Mouse (Mus musculus) embryo, embryonic 11.5 days (tissue): ENCODE data around the gene Ntng1.

Experiments
- DNase-seq: peaks from one replicate; pipeline ENCODE4 v3.0.0-alpha.2; 2012; ENCODE audit warnings: low read depth, low spot score

Ntng1 gene

DNA sequence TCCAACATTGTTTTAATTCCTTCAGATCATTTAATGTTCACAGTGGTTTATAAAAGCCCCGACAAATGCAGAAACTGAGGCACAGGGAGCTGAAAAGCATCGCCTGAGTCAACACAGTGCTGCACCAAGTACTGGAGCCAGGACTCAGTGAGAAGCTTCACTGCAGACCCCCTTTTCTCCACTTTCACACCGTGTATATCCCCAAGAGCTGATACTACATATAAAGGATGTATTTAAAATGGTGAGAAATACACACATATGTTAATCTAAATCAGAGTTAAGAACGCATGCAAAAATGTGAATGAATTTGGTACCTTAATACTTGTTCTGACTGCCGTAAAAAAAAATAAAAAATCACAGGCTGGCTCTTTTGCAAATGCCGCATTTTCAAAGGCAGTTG, 88.4 kb downstream of the Ntng1 start:
- no peak for DNase-seq

DNA sequence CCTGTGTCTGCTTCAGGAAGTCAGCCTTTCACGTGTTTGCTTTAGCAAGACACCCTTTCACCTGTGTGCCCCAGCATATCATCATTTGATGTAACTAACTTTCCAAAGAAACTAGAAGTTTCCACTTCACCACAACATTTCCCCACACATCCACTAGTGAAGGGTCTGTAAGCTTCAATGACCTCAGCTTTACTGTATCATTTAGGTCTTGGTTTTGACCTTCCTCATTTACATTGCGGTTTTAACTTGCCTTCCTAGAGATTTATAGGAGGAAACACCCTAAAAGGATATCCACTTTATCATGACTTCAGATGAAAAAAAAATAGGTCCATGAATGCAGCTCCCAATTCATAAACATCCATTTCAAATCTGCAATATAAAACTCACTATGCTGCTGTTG, 89.7 kb downstream of the Ntng1 start:
- no peak for DNase-seq

DNA sequence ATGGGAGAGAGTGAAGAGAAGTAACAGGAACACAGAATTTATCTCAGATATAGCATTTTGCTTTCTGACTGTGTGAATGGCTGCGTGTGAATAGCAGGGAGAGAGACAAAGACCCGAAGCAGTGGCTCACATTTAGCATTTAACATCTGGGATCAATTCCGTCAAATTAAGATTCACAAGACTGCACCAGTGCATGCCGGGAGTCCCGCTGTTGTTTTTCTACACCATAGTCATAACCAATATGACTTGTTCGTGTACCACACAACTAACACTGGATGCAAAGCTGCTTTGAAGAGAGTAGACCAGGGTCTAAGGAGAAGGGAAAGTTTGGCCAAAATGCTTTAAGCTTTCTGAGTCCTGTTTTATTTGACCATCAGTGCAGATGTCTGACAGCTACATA, 95.7 kb downstream of the Ntng1 start:
- DNase-seq: no peak

DNA sequence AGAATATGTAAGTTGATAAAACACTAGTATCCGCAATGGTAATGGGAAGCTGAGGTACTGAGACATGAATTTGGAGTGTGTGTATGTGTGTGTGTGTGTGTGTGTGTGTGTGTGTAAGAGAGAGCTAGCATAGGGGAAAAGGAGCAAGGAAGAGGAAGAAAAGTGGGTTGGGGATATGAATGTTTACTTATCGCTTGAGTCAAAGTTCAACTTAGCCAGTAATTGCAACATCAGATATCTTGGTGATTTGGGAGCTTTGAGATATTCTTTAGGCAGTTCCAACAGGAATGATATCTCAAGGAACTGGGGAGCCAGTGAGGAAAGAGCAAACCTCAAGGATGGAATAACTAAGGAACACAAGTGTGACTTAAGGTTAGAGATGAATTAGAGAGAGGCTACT, 97.1 kb downstream of the Ntng1 start:
- DNase-seq: no peak

DNA sequence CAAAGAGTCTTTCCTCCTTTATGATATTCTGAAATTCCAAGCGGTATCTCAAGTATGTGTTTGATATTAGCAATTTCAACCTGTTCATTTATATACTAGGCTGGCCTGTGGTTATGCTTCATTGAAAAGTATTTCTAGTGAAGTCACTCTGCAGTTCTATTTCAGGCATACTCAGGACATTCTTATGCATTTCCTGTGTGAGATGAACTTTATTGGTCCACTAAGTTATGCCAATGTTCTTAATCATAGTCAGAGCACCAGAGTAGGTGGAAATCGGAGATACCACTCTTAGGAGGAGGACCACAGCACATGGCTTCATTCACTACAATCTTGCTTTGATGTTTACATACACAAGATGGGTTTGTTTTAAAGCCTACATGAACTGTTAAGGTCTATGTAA, 99.6 kb downstream of the Ntng1 start:
- DNase-seq: no peak

DNA sequence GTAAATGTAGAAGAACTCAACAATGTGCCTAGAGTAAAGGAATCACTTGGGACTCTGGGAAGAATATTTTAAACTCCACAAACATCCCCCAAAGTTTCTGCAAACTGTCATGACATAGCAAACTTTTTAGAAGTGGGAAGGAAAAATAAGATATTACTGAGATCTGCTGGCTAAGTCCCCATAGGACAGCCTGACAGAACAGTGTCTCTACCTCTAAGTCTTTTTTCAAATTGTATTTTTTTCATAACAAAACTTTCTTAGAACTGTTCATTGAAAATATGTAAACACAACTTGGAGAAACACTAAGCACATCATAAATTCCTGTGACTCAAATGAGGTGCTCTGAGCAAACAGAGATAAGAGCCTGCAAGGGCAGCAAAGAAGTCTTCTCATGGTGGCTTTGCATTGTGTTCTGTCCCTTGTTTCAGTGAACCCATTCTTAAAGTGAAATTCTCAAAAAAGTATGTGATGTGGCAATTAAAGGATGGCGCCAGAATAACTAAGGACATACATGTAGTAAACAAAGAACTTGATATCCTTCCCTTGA, 100.1 kb downstream of the Ntng1 start:
- DNase-seq: no peak

DNA sequence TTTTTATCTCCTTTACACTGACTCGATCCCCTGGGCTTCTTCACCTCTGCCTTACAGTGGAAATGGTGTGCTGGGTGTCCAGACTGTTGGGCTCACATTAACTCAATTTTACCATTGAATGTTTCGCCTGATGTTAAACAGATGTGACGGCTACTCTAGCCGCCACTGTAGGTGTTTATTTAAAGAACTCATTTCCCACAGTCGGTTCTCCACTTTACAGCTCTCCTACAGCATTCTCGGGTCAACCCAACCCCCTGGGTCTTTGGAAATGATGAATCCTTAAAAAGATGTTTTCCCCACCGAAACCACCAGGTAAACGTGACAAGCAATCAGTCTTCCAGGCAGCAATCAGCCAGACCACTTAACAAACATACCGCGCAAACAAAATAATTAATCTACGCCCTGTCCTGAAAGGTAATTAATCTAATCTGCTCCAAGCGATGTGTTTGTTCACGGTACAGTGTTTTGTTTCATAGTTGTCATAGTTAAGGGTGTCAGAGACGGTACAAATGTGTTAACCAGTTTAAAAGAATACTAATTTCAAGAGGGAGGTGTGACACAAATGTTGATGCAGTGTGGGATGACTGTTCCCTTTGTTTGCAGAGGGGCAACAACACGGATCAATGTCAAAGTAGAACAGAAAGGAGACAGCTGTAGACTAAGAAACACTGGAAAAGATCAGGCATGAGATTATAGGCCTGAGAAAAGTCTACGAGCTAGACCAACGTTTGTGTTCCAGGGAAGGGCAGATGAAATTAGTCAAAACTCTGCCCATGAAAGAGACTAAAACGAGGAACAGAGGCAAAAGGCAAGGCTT, 120.8 kb downstream of the Ntng1 start:
- peak; percentile 23 for DNase-seq

DNA sequence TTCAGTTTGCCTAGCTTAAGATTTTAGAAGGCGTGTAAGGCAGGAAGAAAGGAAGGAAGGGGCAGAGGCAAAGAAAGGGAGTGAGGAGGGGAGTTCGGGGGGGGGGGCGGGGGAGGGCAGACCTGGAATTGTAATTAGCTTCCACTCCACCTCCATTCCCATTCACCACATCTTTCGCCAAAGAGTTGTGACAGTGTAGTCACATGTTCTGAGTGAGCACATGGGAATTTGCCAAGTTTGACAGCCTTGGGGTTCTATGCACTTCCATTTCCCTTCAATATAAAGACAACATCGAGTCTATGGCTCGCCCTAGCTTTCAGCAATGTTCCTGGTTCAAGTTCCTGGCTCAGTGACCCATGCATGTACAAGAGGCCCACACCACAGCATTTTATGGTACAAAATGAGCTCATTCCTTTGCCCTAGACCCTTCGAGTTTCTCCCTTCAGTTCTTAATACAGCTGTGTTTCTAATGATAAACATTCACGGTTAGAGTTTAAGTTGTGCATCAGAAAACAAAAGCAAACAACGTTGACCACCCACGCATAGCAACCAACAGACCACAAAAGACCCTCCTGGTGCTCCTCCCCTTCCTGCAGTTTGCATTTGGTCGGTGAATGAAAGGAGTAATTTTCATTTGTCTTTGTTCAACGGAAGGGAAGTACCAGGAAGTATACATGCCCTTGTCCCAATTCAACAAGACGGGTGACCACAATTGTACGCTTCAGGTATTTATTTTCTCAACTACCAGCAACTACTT, 132.8 kb downstream of the Ntng1 start:
- DNase-seq: no peak

DNA sequence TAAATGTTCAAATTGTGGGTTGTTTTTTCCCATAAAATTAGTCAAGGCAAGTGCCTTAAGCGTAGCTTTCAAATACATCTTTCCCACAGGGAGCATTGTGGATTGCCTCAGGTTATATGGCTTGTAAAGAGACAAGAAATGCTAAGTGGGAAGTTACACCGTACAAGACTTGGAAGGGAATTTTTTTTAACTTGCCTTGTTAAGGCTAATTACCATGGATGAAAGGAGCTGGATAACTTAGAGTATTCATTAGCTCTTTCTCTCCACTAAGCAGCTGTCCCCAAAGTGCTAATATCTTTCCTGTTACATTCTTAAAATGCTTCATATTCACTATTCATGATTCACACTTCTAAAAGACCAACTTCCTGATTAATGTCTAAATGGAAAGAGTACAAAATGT, 133.4 kb downstream of the Ntng1 start:
- no peak for DNase-seq

DNA sequence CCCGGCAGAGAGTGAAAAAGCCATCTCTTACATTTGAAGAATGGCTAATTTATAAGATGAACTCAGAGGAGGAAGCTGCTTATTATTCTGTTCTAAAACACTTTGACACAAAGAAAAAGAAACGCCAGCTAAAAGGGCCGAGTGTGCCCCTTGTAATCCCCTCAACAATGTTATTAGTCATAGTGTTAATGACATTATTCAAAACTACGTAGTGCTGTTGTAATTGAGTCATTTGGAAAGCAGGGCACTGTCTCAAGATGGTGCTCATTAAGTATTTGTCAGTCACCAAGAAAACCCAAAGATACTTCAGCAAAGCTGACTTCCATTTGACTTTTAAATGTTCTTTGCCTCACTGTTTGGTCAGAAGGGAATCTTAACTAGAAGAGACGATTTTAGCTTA, 143.5 kb downstream of the Ntng1 start:
- no peak for DNase-seq

DNA sequence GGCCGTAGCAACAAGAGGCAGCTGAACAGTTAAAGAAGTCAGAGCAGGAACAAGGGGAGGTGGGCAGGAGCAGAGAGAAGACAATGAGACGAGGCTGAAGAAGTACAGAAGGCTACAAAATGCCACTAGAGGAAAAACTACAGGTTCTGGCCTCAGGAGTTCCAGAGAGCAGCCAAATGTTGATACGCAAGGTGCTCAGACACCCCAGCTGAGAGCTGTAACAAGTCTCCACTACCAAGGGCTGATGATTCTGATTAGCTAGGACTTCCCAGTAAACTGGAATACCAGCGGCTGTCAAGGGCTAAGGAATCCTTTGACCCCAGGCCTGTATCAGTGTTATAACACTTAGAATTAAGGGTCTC, 148.2 kb downstream of the Ntng1 start:
- DNase-seq: no peak

DNA sequence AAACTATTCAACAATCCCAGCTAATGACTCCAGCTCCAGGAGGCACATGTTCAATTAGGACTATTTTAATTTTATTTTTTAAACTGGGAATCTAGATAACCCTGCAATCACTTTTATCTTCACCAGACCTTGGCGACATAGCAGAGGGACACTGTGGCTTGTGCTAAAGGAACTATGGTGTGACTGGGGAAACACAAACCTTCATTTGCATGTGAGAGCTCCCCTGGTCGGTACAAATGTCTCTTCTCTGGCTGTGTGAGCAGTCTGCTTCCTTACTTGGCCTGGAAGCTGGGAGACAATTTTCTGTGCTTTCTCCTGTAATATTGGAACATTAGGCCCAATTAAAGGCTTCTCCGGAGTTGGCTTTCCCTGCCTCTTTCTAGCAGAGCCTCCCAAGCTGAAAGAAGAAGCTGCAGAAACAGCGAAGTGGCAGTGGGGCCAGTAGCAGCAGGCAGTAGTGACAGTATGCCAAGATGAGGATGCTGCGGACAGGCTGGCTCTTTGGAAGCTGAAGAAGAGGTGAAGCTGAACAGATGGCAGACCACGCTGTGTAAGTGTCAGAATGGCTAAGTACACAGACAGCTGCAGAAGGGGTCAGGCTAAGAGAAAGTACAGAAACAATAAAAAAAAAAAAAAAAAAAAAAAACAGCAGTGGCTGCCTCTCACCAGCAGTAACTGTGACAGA, 148.7 kb downstream of the Ntng1 start:
- no peak for DNase-seq

DNA sequence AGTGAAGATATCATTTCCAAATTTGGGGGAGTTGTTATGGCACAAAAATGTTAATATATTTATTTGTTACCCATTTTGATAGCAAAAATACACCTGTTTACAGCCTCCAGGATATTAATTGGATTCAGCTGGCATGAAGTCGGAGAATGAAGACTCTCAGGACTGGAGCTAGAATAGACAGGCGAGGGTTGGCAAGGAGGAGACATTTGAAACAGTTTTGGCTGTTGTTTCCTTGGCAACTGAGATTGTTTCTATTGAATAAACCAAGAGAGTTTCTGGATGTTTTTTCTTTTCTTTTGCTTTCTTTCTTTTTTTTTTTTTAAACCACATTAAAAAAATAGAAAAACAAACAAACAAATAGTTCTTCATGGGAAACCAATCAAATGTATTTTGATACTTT, 159.7 kb downstream of the Ntng1 start:
- DNase-seq: no peak

DNA sequence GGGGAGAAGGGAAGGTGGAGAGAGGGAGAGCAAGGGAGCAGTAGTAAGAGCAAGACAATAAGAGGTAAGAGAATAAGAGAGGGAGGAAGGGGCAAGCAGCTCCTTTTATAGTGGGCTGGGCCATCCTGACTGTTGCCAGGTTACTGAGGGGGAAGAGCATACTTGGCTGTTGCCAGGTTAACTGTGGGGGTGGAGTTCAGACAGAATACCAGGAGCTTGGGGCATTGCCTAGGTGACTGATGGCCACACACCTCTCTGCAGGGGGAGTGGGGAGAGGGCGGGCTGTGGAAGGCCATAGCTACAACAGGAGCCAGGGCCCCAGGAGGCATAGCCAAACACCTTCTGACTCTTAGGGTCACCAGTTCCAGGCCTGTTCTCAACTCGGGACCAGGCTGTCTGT, 166.2 kb downstream of the Ntng1 start:
- no peak for DNase-seq

DNA sequence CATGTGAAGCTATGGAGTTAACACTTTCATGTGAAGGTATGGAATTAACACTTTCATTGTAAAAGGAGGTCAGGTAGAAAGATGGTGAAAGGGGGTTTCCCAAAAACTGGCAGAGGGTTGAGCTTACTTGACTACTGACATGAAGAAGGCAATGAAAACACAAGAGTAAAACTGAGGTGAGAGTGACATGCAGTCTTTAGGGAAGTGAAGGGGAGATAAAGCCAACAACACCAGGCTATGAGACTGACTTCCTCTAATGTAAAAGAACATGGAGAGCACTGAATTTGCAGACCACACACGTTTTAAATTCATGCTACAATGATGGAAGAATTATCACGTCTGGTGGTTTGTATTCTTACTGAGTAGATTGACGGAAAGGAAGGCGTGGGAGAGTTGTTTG, 168.7 kb downstream of the Ntng1 start:
- DNase-seq: no peak

DNA sequence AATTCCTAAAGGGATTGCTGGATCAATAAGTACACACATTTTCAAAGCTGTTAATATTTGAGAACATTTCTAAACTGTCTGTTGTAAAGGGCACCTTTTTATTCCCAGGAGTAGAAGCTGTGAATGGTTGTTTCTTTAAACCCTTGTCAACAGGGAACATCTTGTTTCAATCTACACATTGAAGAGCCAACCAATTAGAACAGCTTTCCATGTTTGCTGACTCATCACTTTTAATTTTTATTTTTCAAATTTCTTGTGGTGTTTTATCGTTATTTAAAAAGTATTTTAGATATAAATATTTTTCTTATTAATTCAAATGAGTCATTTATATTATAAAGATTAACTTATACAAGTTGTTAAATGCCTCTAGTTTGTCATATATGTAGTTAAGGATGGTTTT, 172.3 kb downstream of the Ntng1 start:
- DNase-seq: no peak

DNA sequence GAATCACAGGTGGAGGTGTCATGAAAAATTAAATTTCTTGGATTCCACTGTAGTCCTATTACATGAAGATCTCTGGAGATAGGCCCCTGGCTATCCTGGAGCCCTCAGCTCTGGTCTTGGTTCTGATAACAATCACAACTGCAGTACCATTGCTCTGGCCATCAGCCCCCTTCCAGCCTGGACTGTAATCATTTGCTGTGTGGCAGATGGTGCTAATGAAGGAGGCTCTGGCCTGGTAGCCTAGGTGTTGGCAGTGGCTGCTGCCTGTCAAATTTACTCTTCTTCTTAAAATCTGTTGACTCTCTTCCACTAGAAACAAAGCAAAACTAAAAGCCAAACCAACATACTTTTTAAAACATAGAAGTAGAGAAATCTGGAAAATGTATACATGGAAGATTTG, 173.6 kb downstream of the Ntng1 start:
- no peak for DNase-seq

DNA sequence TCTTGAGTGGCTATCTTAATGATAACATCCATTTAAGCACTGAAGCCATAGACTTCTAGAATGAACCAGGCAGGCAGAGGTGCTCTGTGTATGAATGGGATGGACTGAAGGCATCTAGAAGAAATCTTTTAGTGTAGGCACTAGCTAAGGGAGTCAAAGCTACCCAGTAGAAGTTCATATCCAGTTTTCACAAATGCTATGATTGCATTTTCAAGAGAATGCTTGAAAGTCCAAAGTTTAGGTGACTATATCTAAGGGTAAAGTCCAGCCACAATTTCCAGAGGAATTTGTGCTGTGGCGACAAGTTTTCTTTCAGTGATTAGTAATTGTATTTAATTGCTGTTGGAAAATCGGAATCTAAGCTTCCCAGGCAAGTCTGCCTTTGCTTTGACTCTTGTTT, 181.2 kb downstream of the Ntng1 start:
- DNase-seq: no peak

DNA sequence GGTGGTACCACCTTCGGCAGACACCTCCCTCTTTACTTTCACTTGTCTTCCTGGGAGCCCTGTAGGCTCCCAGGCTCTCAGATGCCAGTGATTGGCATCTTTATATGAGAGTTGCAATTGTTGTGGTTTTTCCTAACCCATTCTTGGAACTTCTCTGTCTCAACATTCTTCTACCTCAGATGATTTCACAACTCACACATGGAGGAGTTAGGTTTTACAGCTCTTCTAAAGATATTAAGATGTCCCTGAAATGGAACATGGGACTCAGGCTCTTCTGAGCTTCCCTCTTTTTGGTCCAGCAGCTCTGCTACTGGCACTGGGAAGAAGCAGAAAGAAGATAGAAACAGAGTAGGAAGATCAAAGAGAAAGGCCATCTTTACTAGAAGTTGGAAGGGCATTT, 200.9 kb downstream of the Ntng1 start:
- DNase-seq: no peak

DNA sequence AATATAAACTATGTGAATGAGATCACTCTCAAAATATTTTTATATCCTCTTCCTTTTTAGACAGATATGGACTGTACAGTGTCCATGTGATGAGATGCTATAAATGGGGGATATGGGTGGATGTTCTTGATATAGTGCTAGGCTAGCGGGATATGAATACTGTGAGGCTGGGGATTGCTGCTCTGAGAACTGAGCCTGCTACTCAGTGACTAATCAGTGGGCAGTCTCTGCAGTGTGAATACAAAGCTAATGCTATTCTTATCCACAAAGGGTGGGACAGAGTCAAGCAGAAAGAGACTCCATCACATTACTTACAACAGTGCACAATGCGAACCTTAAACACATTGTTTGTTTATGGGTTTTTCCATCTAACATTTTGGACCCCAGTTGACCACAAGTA, 206.2 kb downstream of the Ntng1 start:
- DNase-seq: no peak

DNA sequence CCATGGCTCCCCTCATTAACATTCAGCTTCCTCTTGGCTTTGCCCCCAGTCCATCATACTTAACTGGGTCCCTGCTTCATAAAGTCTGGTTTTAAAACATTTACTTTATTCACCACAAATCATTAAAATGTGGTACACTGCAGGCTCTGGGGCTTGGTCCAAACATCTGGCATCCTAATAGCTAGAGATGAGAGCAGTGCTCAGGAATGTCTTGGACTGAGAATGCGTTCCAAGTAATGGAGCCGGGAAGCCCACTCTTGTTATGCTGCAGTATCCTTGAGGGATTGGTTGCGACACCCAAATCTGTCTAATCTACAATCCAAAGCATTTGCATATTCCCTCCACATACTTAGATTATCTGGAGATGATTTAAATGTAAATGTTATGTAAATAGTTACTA, 207.5 kb downstream of the Ntng1 start:
- DNase-seq: no peak

DNA sequence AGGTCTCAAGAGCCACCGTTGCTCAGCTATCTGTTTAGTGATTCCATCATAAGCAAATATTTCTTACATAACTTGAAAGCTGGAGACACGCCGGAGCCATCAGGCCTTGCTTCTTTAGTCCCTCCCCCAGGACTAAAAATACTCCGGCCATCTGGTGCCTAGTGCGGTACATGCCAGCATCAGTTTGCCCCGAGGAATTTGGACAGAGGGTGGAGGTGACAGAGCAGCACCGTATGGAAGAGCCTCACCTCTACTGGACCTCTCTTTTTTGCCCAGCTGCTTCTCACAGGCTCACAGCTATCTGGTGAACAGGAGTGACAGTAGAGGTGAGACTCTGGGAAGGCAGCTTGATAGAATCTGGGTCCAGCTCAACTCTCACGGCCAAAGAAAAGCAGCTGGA, 211.6 kb downstream of the Ntng1 start:
- DNase-seq: no peak

DNA sequence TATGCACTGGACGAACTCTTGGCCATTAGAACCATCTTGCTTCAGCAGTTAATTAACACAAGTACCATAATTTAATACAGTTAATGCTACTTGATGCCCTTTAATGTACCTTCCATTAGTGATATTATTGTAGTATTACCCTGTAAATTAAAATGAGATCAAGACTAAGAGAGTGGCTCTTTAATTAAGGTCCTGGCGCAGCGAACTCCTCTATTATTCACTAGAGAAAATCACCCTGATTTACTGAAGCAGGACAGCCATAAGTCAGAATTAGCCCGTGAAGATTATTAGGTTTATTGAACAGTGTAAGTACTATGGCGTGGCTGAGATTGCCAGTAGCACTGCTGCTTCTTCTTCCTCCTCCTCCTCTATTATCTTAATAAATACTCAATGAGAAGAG, 212.8 kb downstream of the Ntng1 start:
- no peak for DNase-seq
